Mouse (Mus musculus) spleen, postnatal 0 days (tissue): ENCODE results near the gene Trim72. TPM values are rescaled to one million over a fixed set of nuclear protein-coding genes. Genes with fewer than 3 reads are reported as not detected.

Experiments
- polyA plus RNA-seq: library from polyadenylated mRNA; unstranded; fragments of >200 nt; fragmentation: Nextera tagmentation; extraction: Ambion mirVana; gene quantifications from 2 replicates; pipeline ENCODE4 v1.2.1, GENCODE M21; 2015

Trim72 gene
- polyA plus RNA-seq = not detected in 2 replicates

DNA sequence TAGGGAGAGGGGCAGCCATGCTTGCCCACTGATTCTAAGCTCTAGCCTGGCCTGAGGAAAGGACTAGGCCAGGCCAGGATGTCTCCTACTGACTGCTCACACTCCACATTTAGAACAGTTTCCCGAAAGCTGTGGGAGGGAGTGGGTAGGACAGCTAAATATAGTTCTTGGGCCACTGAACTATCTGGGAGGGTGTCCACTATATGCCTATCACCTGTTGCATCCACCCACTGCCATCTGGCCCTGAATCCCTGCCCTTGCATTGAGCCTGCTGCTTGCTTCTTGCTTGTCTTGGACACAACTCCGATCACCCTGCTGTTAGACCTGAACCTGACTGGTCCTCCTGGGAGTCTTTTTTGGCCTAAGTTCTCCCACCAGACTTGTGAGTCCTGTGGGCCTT, at the start of gene Trim72:
TSS of gene Trim72 (plus strand) at position 262 of the 400 bp plus-strand sequence.

DNA sequence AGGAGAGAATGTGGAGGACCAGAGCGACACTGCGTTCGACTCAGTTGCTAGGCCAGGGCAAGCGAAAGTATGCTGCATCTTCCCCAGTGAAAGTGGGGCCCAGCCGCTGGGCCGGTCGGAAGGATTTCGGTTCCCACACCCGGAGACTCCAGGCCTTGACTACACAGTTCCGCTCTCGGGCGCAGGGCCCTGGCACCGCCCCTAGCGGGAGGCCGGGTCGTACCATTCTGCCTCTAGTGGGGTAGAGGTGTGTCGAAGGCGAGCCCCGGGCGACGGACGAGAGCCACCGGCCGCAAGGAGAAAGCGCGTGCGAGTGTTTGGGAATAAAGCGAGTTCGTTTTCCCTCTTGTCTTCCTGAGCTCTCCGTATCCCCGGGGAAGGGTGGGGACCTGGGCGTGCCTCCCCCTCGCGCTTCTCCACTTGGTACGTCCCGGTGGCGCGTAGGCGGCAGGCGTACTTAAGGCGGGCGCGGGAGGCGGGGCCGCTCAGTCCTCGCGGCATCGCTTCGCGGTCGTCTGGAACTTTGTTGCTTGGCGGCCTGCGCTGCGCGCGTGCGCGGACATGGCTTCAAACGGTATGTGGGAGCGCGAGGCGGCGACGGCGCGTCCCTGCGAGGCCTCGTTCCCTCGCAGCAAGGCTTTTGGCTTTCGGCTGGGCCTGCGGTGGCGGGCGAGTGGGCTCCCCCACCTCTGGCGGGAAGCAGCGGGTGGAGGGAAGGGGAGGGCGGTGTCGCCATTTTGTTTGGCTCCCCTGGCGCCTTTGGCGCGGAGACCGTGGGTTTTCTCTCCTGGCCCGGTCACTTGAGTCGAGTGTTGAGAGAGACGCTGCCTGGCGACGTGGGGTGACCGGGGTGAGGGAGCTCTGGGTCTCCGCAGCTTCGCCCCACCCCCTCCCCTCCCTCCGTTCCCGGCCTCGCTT, 36.5 kb upstream of the Trim72 start, which contains the start of gene Fus:
TSS of gene Fus (plus strand) at position 454 of the 918 bp plus-strand sequence.

DNA sequence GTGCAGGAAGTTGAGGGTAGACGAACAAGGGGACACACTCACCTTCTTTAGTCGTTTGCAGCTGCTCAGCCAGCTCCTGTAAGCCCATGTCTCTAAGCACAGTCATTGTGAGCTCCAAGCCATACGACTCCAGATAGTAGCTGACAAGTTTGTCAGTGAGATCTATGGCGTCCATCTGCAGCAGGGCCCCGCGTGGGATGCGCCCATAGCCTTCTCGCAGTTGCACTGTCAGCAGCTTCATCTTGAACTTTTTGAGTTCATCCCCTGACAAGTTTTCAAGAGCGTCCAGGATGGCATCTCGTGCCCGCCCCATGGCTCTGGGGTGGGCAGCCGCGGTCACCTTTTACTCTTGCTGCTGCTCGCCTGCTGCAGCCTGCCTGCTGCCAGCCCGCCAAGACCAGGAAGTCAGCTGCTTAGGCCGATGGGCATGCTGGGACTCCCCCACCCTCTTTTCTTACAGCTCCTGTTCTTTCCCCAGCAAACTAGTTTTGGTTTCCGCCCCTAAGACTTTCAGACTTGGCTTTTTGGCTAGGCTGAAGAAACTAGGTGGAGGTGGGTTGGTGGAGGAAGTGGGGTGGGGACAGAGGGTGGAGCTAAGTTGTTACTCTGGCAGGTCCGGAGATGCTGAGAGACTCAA, 10.3 kb upstream of the Trim72 start, which contains the start of gene Pycard:
TSS of gene Pycard (minus strand) at position 527 of the 637 bp plus-strand sequence.

Other genes with a start within 250 kb of the Trim72 start
- 14.0 and 17.9 TPM in 2 replicates for gene Orai3, start 234.1 kb upstream of the Trim72 start, polyA plus RNA-seq
- gene Setd1a, start 227.3 kb upstream of the Trim72 start, polyA plus RNA-seq = 13.0 and 14.9 TPM in 2 replicates
- not detected in 2 replicates for gene Gm49388, start 218.3 kb upstream of the Trim72 start, polyA plus RNA-seq
- gene Hsd3b7, start 203.3 kb upstream of the Trim72 start, polyA plus RNA-seq = 15.4 and 17.9 TPM in 2 replicates
- 31.5 and 36.4 TPM in 2 replicates for gene Stx4a, start 179.7 kb upstream of the Trim72 start, polyA plus RNA-seq
- gene Stx1b, start 179.4 kb upstream of the Trim72 start, polyA plus RNA-seq = 0.32 and 0.75 TPM in 2 replicates
- 5.7 and 5.9 TPM in 2 replicates for gene Zfp646, start 127.7 kb upstream of the Trim72 start, polyA plus RNA-seq
- 10.2 and 10.5 TPM in 2 replicates for gene Zfp668, start 127.1 kb upstream of the Trim72 start, polyA plus RNA-seq
- gene Prss53, start 113.0 kb upstream of the Trim72 start, polyA plus RNA-seq = 0.21 and 0.31 TPM in 2 replicates
- gene Gm21974, start 108.5 kb upstream of the Trim72 start, polyA plus RNA-seq = not detected in 2 replicates
- 66.3 and 74.3 TPM in 2 replicates for gene Vkorc1, start 108.3 kb upstream of the Trim72 start, polyA plus RNA-seq
- gene Bckdk, start 99.9 kb upstream of the Trim72 start, polyA plus RNA-seq = 70.9 and 73.8 TPM in 2 replicates
- gene Kat8, start 91.4 kb upstream of the Trim72 start, polyA plus RNA-seq = 19.3 and 20.4 TPM in 2 replicates
- gene Prss8, start 73.8 kb upstream of the Trim72 start, polyA plus RNA-seq = 0.52 and 0.64 TPM in 2 replicates
- gene Prss36, start 57.2 kb upstream of the Trim72 start, polyA plus RNA-seq = 1.9 TPM in 2 replicates
- 194 and 202 TPM in 2 replicates for gene Fus, start 36.5 kb upstream of the Trim72 start, polyA plus RNA-seq
- gene Pycard, start 10.1 kb upstream of the Trim72 start, polyA plus RNA-seq = 59.4 and 76.0 TPM in 2 replicates
- 18.0 and 24.5 TPM in 2 replicates for gene Itgam, start 58.7 kb downstream of the Trim72 start, polyA plus RNA-seq
- gene Gm49368, start 58.7 kb downstream of the Trim72 start, polyA plus RNA-seq = 0.92 and 0.96 TPM in 2 replicates
- 1.8 and 2.1 TPM in 2 replicates for gene Itgax, start 125.6 kb downstream of the Trim72 start, polyA plus RNA-seq
- 3.9 and 5.6 TPM in 2 replicates for gene Itgad, start 150.4 kb downstream of the Trim72 start, polyA plus RNA-seq
- 0.88 and 1.3 TPM in 2 replicates for gene Cox6a2, start 202.4 kb downstream of the Trim72 start, polyA plus RNA-seq
- gene Armc5, start 233.4 kb downstream of the Trim72 start, polyA plus RNA-seq = 9.4 and 10.8 TPM in 2 replicates
- gene 9130023H24Rik, start 234.1 kb downstream of the Trim72 start, polyA plus RNA-seq = 2.2 and 3.9 TPM in 2 replicates
- 32.3 and 33.7 TPM in 2 replicates for gene Tgfb1i1, start 242.9 kb downstream of the Trim72 start, polyA plus RNA-seq